Mouse (Mus musculus) E14TG2a.4 (cell line): ENCODE measurements around the gene Wdr1.
A peak's percentile ranks its signal among the peaks of the same experiment; 100 is the strongest.

ENCODE experiments used
- H3K27me3 ChIP-seq: 2 replicates; pipeline ENCODE4 v1.6.1; 2014; ENCODE audit warnings: low read length, control low read depth; ENCODE audit not compliant: insufficient read depth
- H3K36me3 ChIP-seq: 2 replicates; pipeline ENCODE4 v1.6.1; 2014; ENCODE audit warnings: low read length, control low read depth; ENCODE audit not compliant: insufficient read depth
- H3K4me1 ChIP-seq: replicated peaks from 2 replicates; pipeline ENCODE4 v1.6.1; 2014; ENCODE audit warnings: low read depth, low read length, control low read depth
- H3K4me3 ChIP-seq: replicated peaks from 2 replicates; pipeline ENCODE4 v1.5.1; 2014; ENCODE audit warnings: mild to moderate bottlenecking, low read length
- H3K9me3 ChIP-seq: 2 replicates; pipeline ENCODE4 v1.6.1; 2014; ENCODE audit warnings: low read length, control low read depth
- CTCF ChIP-seq: conservative IDR thresholded peaks from 2 replicates; pipeline ENCODE4 v1.5.1; 2014; ENCODE audit warnings: low read length
- NANOG ChIP-seq: IDR thresholded peaks from 2 replicates; pipeline ENCODE4 v1.6.1; 2014; ENCODE audit warnings: borderline replicate concordance, low read length, mixed read lengths
- POU5F1 ChIP-seq: IDR thresholded peaks from 2 replicates; pipeline ENCODE4 v1.6.1; 2014; ENCODE audit warnings: low read length, borderline replicate concordance

Wdr1 gene

GRCm38 (mm10) chr5:38512991-38513390 is 50.0 kb downstream of the Wdr1 start:
- peaks cover 19% of the 10 kb centered on the region for H3K27me3 ChIP-seq
- peaks cover 16% of the 10 kb centered on the region for H3K4me1 ChIP-seq
- no peaks in the 10 kb centered on the region for H3K36me3 ChIP-seq
- no peak for TF ChIP-seq CTCF
- peak; percentile 42; the same call in 1 of the 2 replicates for TF ChIP-seq NANOG
- H3K9me3 ChIP-seq: no peaks in the 10 kb centered on the region
- H3K4me3 ChIP-seq: no peak overlapping the region

GRCm38 (mm10) chr5:38509568-38509967 is 53.5 kb downstream of the Wdr1 start:
- Histone ChIP-seq H3K4me3 (no peak overlapping the region), H3K36me3 (no peaks in the 10 kb centered on the region), H3K4me1 (no peaks in the 10 kb centered on the region; the same call in 1 of the 2 replicates), H3K27me3 (peaks cover 19% of the 10 kb centered on the region), H3K9me3 (no peaks in the 10 kb centered on the region)
- TF ChIP-seq NANOG: no peak
- TF ChIP-seq CTCF: no peak
- no peak for TF ChIP-seq POU5F1

GRCm38 (mm10) chr5:38505435-38505765 is 57.6 kb downstream of the Wdr1 start:
- Histone ChIP-seq H3K4me3 (no peak overlapping the region), H3K4me1 (no peaks in the 10 kb centered on the region; the same call in 1 of the 2 replicates), H3K27me3 (0 out of 2 replicates have a peak, but pooled peaks cover 3% of the 10 kb centered on the region), H3K9me3 (no peaks in the 10 kb centered on the region), H3K36me3 (no peaks in the 10 kb centered on the region)
- TF ChIP-seq NANOG (no peak), POU5F1 (no peak), CTCF (no peak)

GRCm38 (mm10) chr5:38504747-38505434 is 58.1 kb downstream of the Wdr1 start:
- no peak for TF ChIP-seq CTCF
- no peak for TF ChIP-seq POU5F1
- no peak for TF ChIP-seq NANOG
- H3K4me1 ChIP-seq: no peaks in the 10 kb centered on the region; the same call in 1 of the 2 replicates
- no peaks in the 10 kb centered on the region for H3K36me3 ChIP-seq
- H3K4me3 ChIP-seq: no peak overlapping the region
- H3K27me3 ChIP-seq: 0 out of 2 replicates have a peak, but pooled peaks cover 3% of the 10 kb centered on the region
- H3K9me3 ChIP-seq: no peaks in the 10 kb centered on the region

- H3K27me3 ChIP-seq: no peaks in the 10 kb centered on the region
- no peak overlapping the region for H3K4me3 ChIP-seq
- H3K4me1 ChIP-seq: no peaks in the 10 kb centered on the region; the same call in 1 of the 2 replicates
- no peaks in the 10 kb centered on the region for H3K36me3 ChIP-seq
- TF ChIP-seq CTCF (no peak), NANOG (no peak), POU5F1 (no peak)
- no peaks in the 10 kb centered on the region for H3K9me3 ChIP-seq
Observed at GRCm38 (mm10) chr5:38504116-38504515, 58.9 kb downstream of the Wdr1 start.

- Histone ChIP-seq H3K36me3 (no peaks in the 10 kb centered on the region), H3K4me3 (no peak within 1 kb of the TSS), H3K9me3 (no peaks in the 10 kb centered on the region), H3K27me3 (no peaks in the 10 kb centered on the region), H3K4me1 (no peaks in the 10 kb centered on the region; the same call in 1 of the 2 replicates)
- TF ChIP-seq POU5F1: no peak
- no peak for TF ChIP-seq NANOG
- TF ChIP-seq CTCF: no peak
Observed at GRCm38 (mm10) chr5:38502992-38503391, 60.0 kb downstream of the Wdr1 start, which contains the start of gene Slc2a9. Slc2a9 (minus strand) TSS chr5:38503143.

GRCm38 (mm10) chr5:38500043-38500442 is 63.0 kb downstream of the Wdr1 start:
- H3K4me3 ChIP-seq: no peak overlapping the region
- H3K9me3 ChIP-seq: peaks cover 10% of the 10 kb centered on the region
- H3K36me3 ChIP-seq: no peaks in the 10 kb centered on the region
- no peaks in the 10 kb centered on the region; the same call in 1 of the 2 replicates for H3K4me1 ChIP-seq
- no peaks in the 10 kb centered on the region for H3K27me3 ChIP-seq
- TF ChIP-seq POU5F1: no peak
- TF ChIP-seq CTCF: no peak
- no peak for TF ChIP-seq NANOG

GRCm38 (mm10) chr5:38499316-38499811 is 63.7 kb downstream of the Wdr1 start:
- no peak overlapping the region for H3K4me3 ChIP-seq
- H3K36me3 ChIP-seq: no peaks in the 10 kb centered on the region
- no peaks in the 10 kb centered on the region; the same call in 1 of the 2 replicates for H3K4me1 ChIP-seq
- no peaks in the 10 kb centered on the region for H3K27me3 ChIP-seq
- TF ChIP-seq CTCF (no peak), NANOG (no peak), POU5F1 (no peak)
- peaks cover 17% of the 10 kb centered on the region for H3K9me3 ChIP-seq
